Mouse (Mus musculus): ENCODE data around the gene Pik3cg.

GRCm38 (mm10) chr12:32202583-32202982 lies 5.9 kb downstream of the Pik3cg start:
- TF ChIP-seq POLR2A (IDR thresholded peaks at IDR 0.05; ENCODE audit: extremely low read depth, insufficient read depth, low read length) (no peak), CTCF (IDR thresholded peaks at IDR 0.05; ENCODE audit: low read depth, low read length) (no peak)

All from liver, adult 2 months (tissue).